Mouse (Mus musculus) olfactory bulb, adult 2 months (tissue): ENCODE results near the gene Aprt. TPM values are rescaled to one million over a fixed set of nuclear protein-coding genes. Genes with fewer than 3 reads are reported as not detected.

Experiments used
- H3K27ac ChIP-seq: fragments of 200-500 bp; 2 replicates; pipeline ENCODE4 v1.5.1; 2012; ENCODE audit warnings: low read depth, low read length; ENCODE audit not compliant: insufficient read depth
- H3K4me1 ChIP-seq: fragments of 200-500 bp; 2 replicates; pipeline ENCODE4 v1.6.1; 2012; ENCODE audit warnings: low read length; ENCODE audit not compliant: control insufficient read depth, insufficient read depth
- H3K4me3 ChIP-seq: fragments of 200-500 bp; 2 replicates; pipeline ENCODE4 v1.5.1; 2012; ENCODE audit warnings: mild to moderate bottlenecking, low read depth, low read length, moderate library complexity; ENCODE audit not compliant: insufficient read depth
- CTCF ChIP-seq: fragments of 200-500 bp; IDR thresholded peaks from 2 replicates; pipeline ENCODE4 v1.5.1; 2012; ENCODE audit warnings: low read depth, mild to moderate bottlenecking, low read length, moderate library complexity; ENCODE audit not compliant: insufficient read depth
- POLR2A ChIP-seq: fragments of 200-500 bp; IDR thresholded peaks from 2 replicates; pipeline ENCODE4 v1.6.1; 2012; ENCODE audit warnings: mild to moderate bottlenecking, low read depth, low read length, moderate library complexity; ENCODE audit not compliant: insufficient read depth
- WGBS: fragments of 180-500 bp; shearing (Covaris S2); methylation state at CpG from one replicate; pipeline ENCODE4 v1.1.7; 2018; 5-methylcytosine and 5-hydroxymethylcytosine counted together
- polyA plus RNA-seq: library from polyadenylated mRNA; stranded (reverse); fragments of >200 nt; gene quantifications from 2 replicates; pipeline ENCODE4 v1.2.4, GENCODE M21; 2012; ENCODE audit warnings: low replicate concordance; ENCODE audit not compliant: missing spikeins, insufficient read depth, insufficient read length

Aprt gene
- polyA plus RNA-seq, 1 experiment, result not detected

- 78% methylated on average over 9 of the region's 9 CpGs for WGBS
- H3K4me1 ChIP-seq, result peaks cover 10% of the 10 kb centered on the region
- no peak overlapping the region for H3K27ac ChIP-seq
- TF ChIP-seq POLR2A (no peak), CTCF (no peak)
- H3K4me3 ChIP-seq, result no peak overlapping the region
Observed at GRCm38 (mm10) chr8:122616181-122616905, 39.6 kb upstream of the Aprt start.

- whole genome bisulfite sequencing, result under 1% methylated on average over 57 of the region's 57 CpGs
- Histone ChIP-seq H3K4me1 (peaks cover 11% of the 10 kb centered on the region; the same call in 1 of the 2 replicates), H3K27ac (peak within 1 kb of the TSS; percentile 26), H3K4me3 (peak within 1 kb of the TSS; percentile 74)
- TF ChIP-seq CTCF, result 0 out of 2 replicates have a peak, but pooled peaks have one; percentile 28
- 0 out of 2 replicates have a peak, but pooled peaks have one; percentile 38 for TF ChIP-seq POLR2A
Observed at GRCm38 (mm10) chr8:122611295-122612133, 34.8 kb upstream of the Aprt start, which contains the start of the genes Galns and Trappc2l. Gene Galns (minus strand): TSS chr8:122611463. Gene Trappc2l (plus strand): TSS chr8:122611640.

GRCm38 (mm10) chr8:122610612-122611277, 34.0 kb upstream of the Aprt start:
- peak overlapping the region; percentile 74 for H3K4me3 ChIP-seq
- no peak overlapping the region for H3K27ac ChIP-seq
- TF ChIP-seq CTCF (no peak), POLR2A (no peak)
- WGBS, result 6% methylated on average over 20 of the region's 20 CpGs
- peaks cover 11% of the 10 kb centered on the region; the same call in 1 of the 2 replicates for H3K4me1 ChIP-seq

- no peak for TF ChIP-seq CTCF
- no peak overlapping the region for H3K27ac ChIP-seq
- H3K4me1 ChIP-seq, result peaks cover 14% of the 10 kb centered on the region; the same call in 1 of the 2 replicates
- H3K4me3 ChIP-seq, result no peak overlapping the region
- 46% methylated on average over 4 of the region's 4 CpGs for WGBS
Observed at GRCm38 (mm10) chr8:122610209-122610608, 33.5 kb upstream of the Aprt start.

GRCm38 (mm10) chr8:122606810-122607209, 30.1 kb upstream of the Aprt start:
- TF ChIP-seq POLR2A, result no peak
- no peak for TF ChIP-seq CTCF
- Histone ChIP-seq H3K27ac (no peak overlapping the region), H3K4me1 (peaks cover 15% of the 10 kb centered on the region), H3K4me3 (no peak overlapping the region)
- 72% methylated on average over 11 of the region's 12 CpGs for WGBS

GRCm38 (mm10) chr8:122605367-122605766, 28.7 kb upstream of the Aprt start:
- no peak overlapping the region for H3K27ac ChIP-seq
- peaks cover 11% of the 10 kb centered on the region for H3K4me1 ChIP-seq
- no peak overlapping the region for H3K4me3 ChIP-seq
- TF ChIP-seq CTCF (no peak), POLR2A (no peak)
- WGBS, result 62% methylated on average over 4 of the region's 4 CpGs

- Histone ChIP-seq H3K4me1 (peaks cover 11% of the 10 kb centered on the region), H3K27ac (no peak overlapping the region), H3K4me3 (no peak overlapping the region)
- WGBS, result 75% methylated on average over 1 of the region's 1 CpGs
- TF ChIP-seq POLR2A (no peak), CTCF (no peak)
Observed at GRCm38 (mm10) chr8:122604640-122605039, 27.9 kb upstream of the Aprt start.

GRCm38 (mm10) chr8:122600666-122601065, 24.0 kb upstream of the Aprt start:
- H3K27ac ChIP-seq, result no peak overlapping the region
- TF ChIP-seq CTCF (no peak), POLR2A (no peak)
- H3K4me3 ChIP-seq, result no peak overlapping the region
- peaks cover 11% of the 10 kb centered on the region for H3K4me1 ChIP-seq
- WGBS, result 92% methylated on average over 9 of the region's 9 CpGs
